Mouse (Mus musculus) kidney, postnatal 0 days (tissue): ENCODE data around the gene Kiss1. TPM values are rescaled to one million over a fixed set of nuclear protein-coding genes. Genes with fewer than 3 reads are reported as not detected.

Experiments
- ATAC-seq: fragments of 200-750 bp; cut with Nextera tagmentation; replicated peaks from 2 replicates; pipeline ENCODE4 v1.8.0; 2017; ENCODE audit warnings: low read depth, moderate number of reproducible peaks, moderate TSS enrichment, moderate library complexity; ENCODE audit not compliant: low FRiP score
- DNase-seq: peaks from one replicate; pipeline ENCODE4 v3.0.0-alpha.2; 2016; ENCODE audit warnings: low spot score
- H3K27ac ChIP-seq: fragments of 300-500 bp; sonication (generic); 2 replicates; pipeline ENCODE4 v1.5.1; 2014; ENCODE audit warnings: mild to moderate bottlenecking
- H3K27me3 ChIP-seq: fragments of 300-500 bp; sonication (generic); 2 replicates; pipeline ENCODE4 v1.6.1; 2014; ENCODE audit warnings: low read length, mixed read lengths; ENCODE audit not compliant: insufficient read depth
- H3K36me3 ChIP-seq: fragments of 300-500 bp; sonication (generic); 2 replicates; pipeline ENCODE4 v1.6.1; 2014; ENCODE audit warnings: low read length, mixed read lengths; ENCODE audit not compliant: insufficient read depth
- H3K4me1 ChIP-seq: fragments of 300-500 bp; sonication (generic); replicated peaks from 2 replicates; pipeline ENCODE4 v1.6.1; 2014; ENCODE audit warnings: antibody characterized with exemption, low read length, mixed read lengths; ENCODE audit not compliant: insufficient read depth
- H3K4me2 ChIP-seq: fragments of 300-500 bp; sonication (generic); 2 replicates; pipeline ENCODE4 v1.6.1; 2014; ENCODE audit warnings: mild to moderate bottlenecking, low read length, moderate library complexity, mixed read lengths
- H3K4me3 ChIP-seq: fragments of 300-500 bp; sonication (generic); replicated peaks from 2 replicates; pipeline ENCODE4 v1.5.1; 2014; ENCODE audit warnings: low read depth, low read length
- H3K9ac ChIP-seq: fragments of 300-500 bp; sonication (generic); 2 replicates; pipeline ENCODE4 v1.6.1; 2014; ENCODE audit warnings: low read depth, low read length
- H3K9me3 ChIP-seq: fragments of 300-500 bp; sonication (generic); replicated peaks from 2 replicates; pipeline ENCODE4 v1.6.1; 2016; ENCODE audit warnings: low read length, inconsistent platforms, mixed read lengths
- CTCF ChIP-seq: IDR thresholded peaks from 2 replicates; pipeline ENCODE4 v1.5.1; 2016; ENCODE audit warnings: antibody characterized with exemption, low read depth, mild to moderate bottlenecking, moderate library complexity
- WGBS: fragments of 180-500 bp; shearing (Covaris S2); extraction: QIAGEN DNeasy Blood & Tissue Kit; methylation state at CpG from one replicate; pipeline ENCODE4 v1.1.7; 2014; 5-methylcytosine and 5-hydroxymethylcytosine counted together
- polyA plus RNA-seq: library from polyadenylated mRNA; unstranded; fragments of >200 nt; fragmentation: Nextera tagmentation; extraction: Ambion mirVana; gene quantifications from 2 replicates; pipeline ENCODE4 v1.2.1, GENCODE M21; 2015

The Kiss1 gene
- polyA plus RNA-seq, 1 experiment from 2014 or later: not detected

DNA sequence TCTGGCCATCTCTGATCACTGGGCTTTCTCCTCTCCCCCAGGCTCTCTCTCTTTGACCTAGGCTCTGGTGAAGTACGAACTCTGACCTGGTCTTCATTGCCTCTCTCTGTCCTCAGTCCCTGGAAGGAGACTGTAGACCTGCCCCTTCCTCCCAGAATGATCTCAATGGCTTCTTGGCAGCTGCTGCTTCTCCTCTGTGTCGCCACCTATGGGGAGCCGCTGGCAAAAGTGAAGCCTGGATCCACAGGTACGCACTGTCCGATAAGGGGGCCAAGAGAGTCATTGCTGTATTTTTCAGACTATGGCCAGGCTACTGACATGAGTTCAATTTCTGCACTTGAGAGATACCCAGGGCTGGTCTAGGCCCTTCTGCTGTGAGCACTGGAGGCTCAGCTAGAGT is 5.4 kb downstream of the Kiss1 start:
- H3K27me3 ChIP-seq: no peaks in the 10 kb centered on the region
- H3K9me3 ChIP-seq: no peaks in the 10 kb centered on the region
- no peak overlapping the region for H3K27ac ChIP-seq
- no peak overlapping the region for H3K4me2 ChIP-seq
- TF ChIP-seq CTCF: peak; percentile 36; the same call in 1 of the 2 replicates
- peaks cover 6% of the 10 kb centered on the region for H3K4me1 ChIP-seq
- H3K9ac ChIP-seq: no peak overlapping the region
- DNase-seq (no peak), ATAC-seq (no peak)
- no peaks in the 10 kb centered on the region for H3K36me3 ChIP-seq
- WGBS: 66% methylated on average over 5 of the region's 5 CpGs
- H3K4me3 ChIP-seq: no peak overlapping the region

- Histone ChIP-seq H3K36me3 (no peaks in the 10 kb centered on the region), H3K27me3 (no peaks in the 10 kb centered on the region), H3K27ac (no peak overlapping the region), H3K4me1 (peaks cover 6% of the 10 kb centered on the region), H3K9ac (no peak overlapping the region), H3K9me3 (no peaks in the 10 kb centered on the region), H3K4me3 (no peak overlapping the region), H3K4me2 (no peak overlapping the region)
- ATAC-seq: no peak
- TF ChIP-seq CTCF: no peak
- no peak for DNase-seq
- WGBS: 91% methylated on average over 6 of the region's 6 CpGs
Observed at GRCm38 (mm10) chr1:133328299-133328795, 6.7 kb downstream of the Kiss1 start.

- Histone ChIP-seq H3K27me3 (no peaks in the 10 kb centered on the region), H3K9ac (peak overlapping the region; percentile 35; the same call in 1 of the 2 replicates), H3K27ac (no peak overlapping the region), H3K4me3 (peak overlapping the region; percentile 21; the same call in 1 of the 2 replicates), H3K36me3 (no peaks in the 10 kb centered on the region), H3K9me3 (no peaks in the 10 kb centered on the region), H3K4me2 (peak overlapping the region; percentile 50), H3K4me1 (peaks cover 6% of the 10 kb centered on the region)
- 0 out of 2 replicates have a peak, but pooled peaks have one; percentile 5 for TF ChIP-seq CTCF
- DNase-seq: no peak
- no peak for ATAC-seq
- 9% methylated on average over 34 of the region's 34 CpGs for WGBS
Observed at GRCm38 (mm10) chr1:133328896-133329637, 7.4 kb downstream of the Kiss1 start.

DNA sequence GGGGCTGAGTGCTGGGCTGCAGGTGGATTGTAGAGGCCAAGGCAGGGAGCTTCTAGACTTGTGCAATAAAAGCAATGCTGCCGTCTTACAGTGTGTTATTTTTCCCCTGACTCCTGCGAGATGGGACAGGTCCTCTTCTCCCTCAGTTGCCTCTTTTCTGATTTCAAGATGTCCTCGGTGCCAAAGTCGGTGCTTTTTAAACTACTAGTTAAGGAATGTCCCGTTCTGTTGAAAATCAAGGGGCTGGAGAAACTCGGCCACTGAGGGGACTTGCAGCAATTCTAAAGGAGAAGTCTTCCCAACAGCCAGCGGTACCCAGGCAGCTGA is 7.9 kb downstream of the Kiss1 start:
- no peaks in the 10 kb centered on the region for H3K36me3 ChIP-seq

GRCm38 (mm10) chr1:133331142-133331541 is 9.5 kb downstream of the Kiss1 start:
- 73% methylated on average over 3 of the region's 3 CpGs for WGBS
- DNase-seq (no peak), ATAC-seq (no peak)

More for the DNA sequence above, 7.9 kb downstream of the Kiss1 start:
- H3K9ac ChIP-seq: peak overlapping the region; percentile 35; the same call in 1 of the 2 replicates
- no peaks in the 10 kb centered on the region for H3K9me3 ChIP-seq
- H3K4me3 ChIP-seq: peak overlapping the region; percentile 21; the same call in 1 of the 2 replicates
- 27% methylated on average over 7 of the region's 7 CpGs for WGBS
- H3K27ac ChIP-seq: no peak overlapping the region
- no peak for DNase-seq
- peak overlapping the region; percentile 50 for H3K4me2 ChIP-seq
- peaks cover 6% of the 10 kb centered on the region for H3K4me1 ChIP-seq
- TF ChIP-seq CTCF: no peak
- ATAC-seq: no peak
- H3K27me3 ChIP-seq: no peaks in the 10 kb centered on the region

GRCm38 (mm10) chr1:133332656-133333430 is 11.2 kb downstream of the Kiss1 start:
- Histone ChIP-seq H3K9me3 (no peaks in the 10 kb centered on the region), H3K27me3 (no peaks in the 10 kb centered on the region), H3K27ac (no peak overlapping the region), H3K4me3 (no peak overlapping the region), H3K9ac (no peak overlapping the region), H3K4me1 (peaks cover 6% of the 10 kb centered on the region), H3K36me3 (no peaks in the 10 kb centered on the region), H3K4me2 (no peak overlapping the region)
- 87% methylated on average over 11 of the region's 11 CpGs for WGBS
- TF ChIP-seq CTCF: no peak
- no peak for ATAC-seq
- no peak for DNase-seq

More at GRCm38 (mm10) chr1:133331142-133331541, 9.5 kb downstream of the Kiss1 start:
- Histone ChIP-seq H3K9me3 (no peaks in the 10 kb centered on the region), H3K27me3 (no peaks in the 10 kb centered on the region), H3K36me3 (no peaks in the 10 kb centered on the region), H3K27ac (no peak overlapping the region), H3K4me2 (no peak overlapping the region), H3K9ac (no peak overlapping the region), H3K4me1 (peaks cover 6% of the 10 kb centered on the region), H3K4me3 (no peak overlapping the region)
- TF ChIP-seq CTCF: no peak
